Mouse (Mus musculus): ENCODE measurements around the gene Loxl3. TPM values are rescaled to one million over a fixed set of nuclear protein-coding genes. Genes with fewer than 3 reads are reported as not detected.
A peak's percentile ranks its signal among the peaks of the same experiment; 100 is the strongest.

Gene Loxl3
- polyA plus RNA-seq, 1 experiment, result 14.4 TPM

DNA sequence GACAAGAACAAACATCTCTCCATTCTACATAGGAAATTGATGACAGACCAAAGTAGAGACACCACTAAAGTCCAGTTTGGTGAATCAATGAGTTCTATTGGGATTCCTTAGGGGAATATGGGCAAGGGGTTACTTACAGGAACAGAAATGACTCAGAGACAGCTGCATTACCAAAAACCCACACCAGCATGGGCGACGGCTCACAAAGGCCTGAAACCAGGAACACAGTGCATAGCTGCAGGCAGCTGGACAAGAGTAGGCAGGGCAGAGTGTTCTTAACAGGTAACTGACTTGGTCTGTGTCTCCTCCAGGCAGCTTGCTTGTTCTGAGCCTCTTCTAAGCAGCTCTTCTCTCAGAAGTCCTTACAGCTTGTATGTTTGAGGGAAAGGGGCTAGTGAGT lies 18.2 kb upstream of the Loxl3 start:
- Histone ChIP-seq H3K4me2 (ENCODE audit: low read depth) (peak overlapping the region; percentile 77), H3K79me2 (ENCODE audit: control insufficient read depth, insufficient read depth) (no peaks in the 10 kb centered on the region), H3K4me3 (no peak overlapping the region), H3ac (ENCODE audit: control insufficient read depth, insufficient read length) (no peak overlapping the region), H3K27me3 (ENCODE audit: control insufficient read depth, insufficient read depth, insufficient read length) (no peaks in the 10 kb centered on the region), H3K36me3 (ENCODE audit: control insufficient read depth, insufficient read depth) (no peaks in the 10 kb centered on the region)
- no peak for TF ChIP-seq TCF3 (IDR thresholded peaks at IDR 0.05; ENCODE audit: insufficient read length, low read depth)
- TF ChIP-seq MYOD1 (IDR thresholded peaks at IDR 0.05; ENCODE audit: control insufficient read depth in 1 of 3, insufficient read length in 2 of 3, low read depth in 2 of 3), result peak in 2 of 3 experiments; percentile 59 to 68
- TF ChIP-seq MYOG (IDR thresholded peaks at IDR 0.05; ENCODE audit: control insufficient read depth in 1 of 3, insufficient read depth in 1 of 3, insufficient read length in 2 of 3, low read depth in 2 of 3), result peak in 1 of 3 experiments; percentile 62
- no peak for TF ChIP-seq REST (IDR thresholded peaks at IDR 0.05; ENCODE audit: insufficient read depth, insufficient read length)

DNA sequence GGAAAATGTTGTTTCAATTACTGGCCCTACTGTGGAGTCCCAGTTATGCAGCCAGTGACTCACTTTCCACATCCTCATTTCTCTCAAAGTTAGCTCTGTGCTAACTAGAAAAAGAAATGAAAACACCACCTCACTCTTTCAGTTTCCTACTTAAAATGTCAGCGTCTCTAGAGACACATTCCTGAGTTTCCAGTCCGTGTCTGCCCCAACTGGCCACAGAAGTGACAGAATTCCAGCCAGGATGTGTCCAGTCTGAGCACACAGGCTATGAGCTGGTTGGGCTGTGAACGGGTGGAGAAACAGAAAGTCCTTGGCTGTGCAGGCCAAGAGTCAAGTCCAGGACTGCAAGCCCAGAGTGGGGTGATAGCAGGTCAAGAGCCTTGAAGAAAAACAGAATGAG lies 16.8 kb upstream of the Loxl3 start:
- H3K36me3 ChIP-seq (ENCODE audit: control insufficient read depth, insufficient read depth), result no peaks in the 10 kb centered on the region
- no peak for TF ChIP-seq TCF12 (IDR thresholded peaks at IDR 0.05; ENCODE audit: insufficient read depth, poor library complexity, severe bottlenecking)
- no peak for TF ChIP-seq E2F4 (IDR thresholded peaks at IDR 0.05; ENCODE audit: insufficient read depth)
- TF ChIP-seq REST (IDR thresholded peaks at IDR 0.05; ENCODE audit: insufficient read depth, insufficient read length), result no peak
- no peak for TF ChIP-seq CEBPB (IDR thresholded peaks at IDR 0.05; ENCODE audit: insufficient read depth, poor library complexity, severe bottlenecking)
- TF ChIP-seq MYOG (IDR thresholded peaks at IDR 0.05; ENCODE audit: control insufficient read depth in 1 of 3, insufficient read depth in 1 of 3, insufficient read length in 2 of 3, low read depth in 2 of 3), result no peak
- no peak overlapping the region for H3ac ChIP-seq (ENCODE audit: control insufficient read depth, insufficient read length)
- H3K27me3 ChIP-seq (ENCODE audit: control insufficient read depth, insufficient read depth, insufficient read length), result no peaks in the 10 kb centered on the region
- H3K4me2 ChIP-seq (ENCODE audit: low read depth), result peak overlapping the region; percentile 50
- no peak overlapping the region for H3K4me3 ChIP-seq
- H3K79me2 ChIP-seq (ENCODE audit: control insufficient read depth, insufficient read depth), result no peaks in the 10 kb centered on the region

DNA sequence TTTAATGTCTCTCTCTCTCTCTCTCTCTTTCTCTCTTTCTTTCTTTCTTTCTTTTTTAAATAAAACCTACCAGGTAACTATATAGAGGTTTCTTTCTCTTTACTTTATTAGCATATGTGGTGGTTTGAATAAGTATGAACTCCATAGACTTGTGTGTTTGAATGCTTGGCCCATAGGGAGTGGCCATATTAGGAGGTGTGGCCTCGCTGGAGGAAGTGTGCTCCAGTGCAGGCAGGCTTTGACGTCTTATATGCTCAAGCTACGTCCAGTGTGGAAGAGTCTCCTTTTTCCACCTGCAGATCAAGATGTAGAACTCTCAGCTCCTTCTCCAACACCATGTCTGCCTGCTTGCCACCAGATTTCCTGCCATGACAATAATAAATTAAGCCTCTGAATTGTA lies 14.9 kb upstream of the Loxl3 start:
- no peak overlapping the region for H3ac ChIP-seq (ENCODE audit: control insufficient read depth, insufficient read length)
- no peak overlapping the region for H3K4me3 ChIP-seq
- H3K79me2 ChIP-seq (ENCODE audit: control insufficient read depth, insufficient read depth), result no peaks in the 10 kb centered on the region
- TF ChIP-seq MYOG (IDR thresholded peaks at IDR 0.05; ENCODE audit: control insufficient read depth in 1 of 3, insufficient read depth in 1 of 3, insufficient read length in 2 of 3, low read depth in 2 of 3), result no peak
- no peak for TF ChIP-seq POLR2A (IDR thresholded peaks at IDR 0.05; ENCODE audit: insufficient read length, low read depth)
- no peak for TF ChIP-seq E2F4 (IDR thresholded peaks at IDR 0.05; ENCODE audit: insufficient read depth)
- TF ChIP-seq MYOD1 (IDR thresholded peaks at IDR 0.05; ENCODE audit: control insufficient read depth in 1 of 3, insufficient read length in 2 of 3, low read depth in 2 of 3), result no peak
- no peak for TF ChIP-seq CEBPB (IDR thresholded peaks at IDR 0.05; ENCODE audit: insufficient read depth, poor library complexity, severe bottlenecking)
- no peak for TF ChIP-seq TCF12 (IDR thresholded peaks at IDR 0.05; ENCODE audit: insufficient read depth, poor library complexity, severe bottlenecking)
- TF ChIP-seq USF1 (IDR thresholded peaks at IDR 0.05; ENCODE audit: low read depth), result no peak
- no peak for TF ChIP-seq SRF (IDR thresholded peaks at IDR 0.05; ENCODE audit: control insufficient read depth, insufficient read length, low read depth)
- TF ChIP-seq POLR2AphosphoS2 (IDR thresholded peaks at IDR 0.05; ENCODE audit: insufficient read length, low read depth), result no peak
- TF ChIP-seq TCF3 (IDR thresholded peaks at IDR 0.05; ENCODE audit: insufficient read length, low read depth), result no peak
- TF ChIP-seq MAX (IDR thresholded peaks at IDR 0.05; ENCODE audit: low read depth), result no peak
- no peak for TF ChIP-seq REST (IDR thresholded peaks at IDR 0.05; ENCODE audit: insufficient read depth, insufficient read length)
- no peaks in the 10 kb centered on the region for H3K36me3 ChIP-seq (ENCODE audit: control insufficient read depth, insufficient read depth)
- H3K27me3 ChIP-seq (ENCODE audit: control insufficient read depth, insufficient read depth, insufficient read length), result no peaks in the 10 kb centered on the region
- H3K4me2 ChIP-seq (ENCODE audit: low read depth), result no peak overlapping the region

DNA sequence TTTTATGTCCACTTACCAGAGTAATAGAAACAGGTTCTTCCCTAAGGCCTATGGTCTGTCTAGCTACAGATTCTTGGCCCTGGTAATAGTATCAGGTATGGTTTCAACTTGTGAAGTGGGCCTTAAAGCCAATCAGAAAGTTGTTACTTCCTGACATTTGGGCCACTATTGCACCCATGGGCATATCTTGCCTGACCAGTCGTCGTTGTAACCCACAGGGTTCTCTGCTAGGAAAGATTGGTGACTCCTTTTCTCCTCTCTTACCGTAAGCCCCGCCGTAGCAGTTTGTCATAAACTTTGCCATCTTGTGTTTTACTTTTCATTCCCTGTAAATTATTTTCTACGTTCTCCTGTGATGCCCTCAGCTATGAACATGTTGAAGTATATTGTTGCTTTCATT lies 13.9 kb upstream of the Loxl3 start:
- TF ChIP-seq MAX (IDR thresholded peaks at IDR 0.05; ENCODE audit: low read depth) (no peak), SRF (IDR thresholded peaks at IDR 0.05; ENCODE audit: control insufficient read depth, insufficient read length, low read depth) (no peak), TCF3 (IDR thresholded peaks at IDR 0.05; ENCODE audit: insufficient read length, low read depth) (no peak), POLR2AphosphoS2 (IDR thresholded peaks at IDR 0.05; ENCODE audit: insufficient read length, low read depth) (no peak), MYOG (IDR thresholded peaks at IDR 0.05; ENCODE audit: control insufficient read depth in 1 of 3, insufficient read depth in 1 of 3, insufficient read length in 2 of 3, low read depth in 2 of 3) (no peak), REST (IDR thresholded peaks at IDR 0.05; ENCODE audit: insufficient read depth, insufficient read length) (no peak), POLR2A (IDR thresholded peaks at IDR 0.05; ENCODE audit: insufficient read length, low read depth) (no peak), USF1 (IDR thresholded peaks at IDR 0.05; ENCODE audit: low read depth) (no peak), MYOD1 (IDR thresholded peaks at IDR 0.05; ENCODE audit: control insufficient read depth in 1 of 3, insufficient read length in 2 of 3, low read depth in 2 of 3) (no peak), E2F4 (IDR thresholded peaks at IDR 0.05; ENCODE audit: insufficient read depth) (no peak), CEBPB (IDR thresholded peaks at IDR 0.05; ENCODE audit: insufficient read depth, poor library complexity, severe bottlenecking) (no peak), TCF12 (IDR thresholded peaks at IDR 0.05; ENCODE audit: insufficient read depth, poor library complexity, severe bottlenecking) (no peak)
- Histone ChIP-seq H3K4me3 (no peak overlapping the region), H3K4me2 (ENCODE audit: low read depth) (no peak overlapping the region), H3K36me3 (ENCODE audit: control insufficient read depth, insufficient read depth) (no peaks in the 10 kb centered on the region), H3K79me2 (ENCODE audit: control insufficient read depth, insufficient read depth) (no peaks in the 10 kb centered on the region), H3ac (ENCODE audit: control insufficient read depth, insufficient read length) (no peak overlapping the region), H3K27me3 (ENCODE audit: control insufficient read depth, insufficient read depth, insufficient read length) (no peaks in the 10 kb centered on the region)

DNA sequence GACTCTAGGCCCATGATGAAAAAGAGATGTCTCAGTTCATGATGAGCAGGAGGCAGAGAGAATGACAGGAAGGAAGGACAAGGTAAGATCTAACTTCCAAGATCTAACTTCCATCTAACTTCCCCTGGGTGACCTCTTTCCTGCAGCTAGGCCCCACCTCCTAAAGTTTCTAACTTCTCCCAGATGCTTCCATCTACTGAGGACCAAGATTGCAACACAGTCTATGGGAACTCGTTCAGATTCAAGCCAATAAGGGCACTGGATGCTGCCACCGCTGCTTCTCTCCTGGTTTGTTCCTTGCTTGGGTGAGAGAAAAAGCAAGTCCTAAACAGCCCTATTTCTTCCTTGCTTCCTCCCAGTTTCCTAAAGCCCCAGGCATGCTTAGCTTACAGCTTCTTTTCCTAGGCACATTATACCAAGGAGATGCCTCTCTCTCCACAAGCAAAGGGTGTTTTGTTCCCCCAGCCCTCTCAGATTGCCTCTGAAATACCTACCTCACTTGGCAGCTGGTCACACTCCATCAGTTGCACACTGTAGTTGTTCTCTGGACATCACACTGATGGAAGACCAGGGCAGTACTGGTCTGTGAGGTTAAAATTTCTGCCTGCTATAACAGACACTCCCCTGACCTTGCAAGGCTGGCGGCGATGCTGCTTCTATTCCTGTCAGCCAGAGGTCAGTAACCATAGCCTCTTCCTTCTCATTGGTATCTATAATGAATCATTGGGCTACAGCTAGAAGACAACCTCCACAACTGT lies 13.0 kb upstream of the Loxl3 start:
- TF ChIP-seq USF1 (IDR thresholded peaks at IDR 0.05; ENCODE audit: low read depth), result no peak
- no peak for TF ChIP-seq POLR2AphosphoS2 (IDR thresholded peaks at IDR 0.05; ENCODE audit: insufficient read length, low read depth)
- no peak for TF ChIP-seq E2F4 (IDR thresholded peaks at IDR 0.05; ENCODE audit: insufficient read depth)
- TF ChIP-seq TCF3 (IDR thresholded peaks at IDR 0.05; ENCODE audit: insufficient read length, low read depth), result no peak
- TF ChIP-seq TCF12 (IDR thresholded peaks at IDR 0.05; ENCODE audit: insufficient read depth, poor library complexity, severe bottlenecking), result no peak
- no peak for TF ChIP-seq SRF (IDR thresholded peaks at IDR 0.05; ENCODE audit: control insufficient read depth, insufficient read length, low read depth)
- no peak for TF ChIP-seq POLR2A (IDR thresholded peaks at IDR 0.05; ENCODE audit: insufficient read length, low read depth)
- no peak for TF ChIP-seq REST (IDR thresholded peaks at IDR 0.05; ENCODE audit: insufficient read depth, insufficient read length)
- no peak for TF ChIP-seq MYOD1 (IDR thresholded peaks at IDR 0.05; ENCODE audit: control insufficient read depth in 1 of 3, insufficient read length in 2 of 3, low read depth in 2 of 3)
- no peak for TF ChIP-seq CEBPB (IDR thresholded peaks at IDR 0.05; ENCODE audit: insufficient read depth, poor library complexity, severe bottlenecking)
- TF ChIP-seq MYOG (IDR thresholded peaks at IDR 0.05; ENCODE audit: control insufficient read depth in 1 of 3, insufficient read depth in 1 of 3, insufficient read length in 2 of 3, low read depth in 2 of 3), result no peak
- no peak for TF ChIP-seq MAX (IDR thresholded peaks at IDR 0.05; ENCODE audit: low read depth)
- H3ac ChIP-seq (ENCODE audit: control insufficient read depth, insufficient read length), result no peak overlapping the region

More for the DNA sequence above, 13.0 kb upstream of the Loxl3 start:
- Histone ChIP-seq H3K27me3 (ENCODE audit: control insufficient read depth, insufficient read depth, insufficient read length) (no peaks in the 10 kb centered on the region), H3K4me2 (ENCODE audit: low read depth) (no peak overlapping the region), H3K79me2 (ENCODE audit: control insufficient read depth, insufficient read depth) (no peaks in the 10 kb centered on the region), H3K36me3 (ENCODE audit: control insufficient read depth, insufficient read depth) (no peaks in the 10 kb centered on the region), H3K4me3 (no peak overlapping the region)

All from myocyte (in vitro differentiated cells).